Mouse (Mus musculus) forebrain, embryonic 15.5 days (tissue): Measurements from ENCODE around the gene Dclre1c. TPM values are rescaled to one million over a fixed set of nuclear protein-coding genes. Genes with fewer than 3 reads are reported as not detected.

Experiments used
- ATAC-seq: fragments of 200-750 bp; cut with Nextera tagmentation; replicated peaks from 2 replicates; pipeline ENCODE4 v1.8.0; 2017; ENCODE audit warnings: mild to moderate bottlenecking, moderate TSS enrichment, moderate library complexity
- H3K27ac ChIP-seq: fragments of 300-500 bp; sonication (generic); replicated peaks from 2 replicates; pipeline ENCODE4 v1.5.1; 2015; ENCODE audit warnings: mild to moderate bottlenecking, inconsistent platforms
- H3K27me3 ChIP-seq: fragments of 300-500 bp; sonication (generic); 2 replicates; pipeline ENCODE4 v1.6.1; 2015; ENCODE audit warnings: inconsistent platforms
- H3K36me3 ChIP-seq: fragments of 300-500 bp; sonication (generic); 2 replicates; pipeline ENCODE4 v1.6.1; 2015; ENCODE audit warnings: mild to moderate bottlenecking, inconsistent platforms
- H3K4me1 ChIP-seq: fragments of 300-500 bp; sonication (generic); 2 replicates; pipeline ENCODE4 v1.6.1; 2015; ENCODE audit warnings: inconsistent platforms
- H3K4me2 ChIP-seq: fragments of 300-500 bp; sonication (generic); replicated peaks from 2 replicates; pipeline ENCODE4 v1.6.1; 2015; ENCODE audit warnings: mild to moderate bottlenecking, inconsistent platforms
- H3K4me3 ChIP-seq: fragments of 300-500 bp; sonication (generic); 2 replicates; pipeline ENCODE4 v1.5.1; 2015; ENCODE audit warnings: mild to moderate bottlenecking, inconsistent platforms
- H3K9ac ChIP-seq: fragments of 300-500 bp; sonication (generic); replicated peaks from 2 replicates; pipeline ENCODE4 v1.6.1; 2015; ENCODE audit warnings: mild to moderate bottlenecking, inconsistent platforms
- H3K9me3 ChIP-seq: fragments of 300-500 bp; sonication (generic); 2 replicates; pipeline ENCODE4 v1.6.1; 2016; ENCODE audit warnings: inconsistent platforms
- WGBS: fragments of 180-500 bp; shearing (Covaris S2); methylation state at CpG from one replicate; pipeline ENCODE4 v1.1.7; 2015; ENCODE audit warnings: mixed read lengths; 5-methylcytosine and 5-hydroxymethylcytosine counted together
- polyA plus RNA-seq: library from polyadenylated mRNA; unstranded; fragments of >200 nt; fragmentation: Nextera tagmentation; extraction: Ambion mirVana; gene quantifications from 2 replicates; pipeline ENCODE4 v1.2.1, GENCODE M21; 2015

The Dclre1c gene
- polyA plus RNA-seq, 1 experiment from 2014 or later: 8.7 TPM

DNA sequence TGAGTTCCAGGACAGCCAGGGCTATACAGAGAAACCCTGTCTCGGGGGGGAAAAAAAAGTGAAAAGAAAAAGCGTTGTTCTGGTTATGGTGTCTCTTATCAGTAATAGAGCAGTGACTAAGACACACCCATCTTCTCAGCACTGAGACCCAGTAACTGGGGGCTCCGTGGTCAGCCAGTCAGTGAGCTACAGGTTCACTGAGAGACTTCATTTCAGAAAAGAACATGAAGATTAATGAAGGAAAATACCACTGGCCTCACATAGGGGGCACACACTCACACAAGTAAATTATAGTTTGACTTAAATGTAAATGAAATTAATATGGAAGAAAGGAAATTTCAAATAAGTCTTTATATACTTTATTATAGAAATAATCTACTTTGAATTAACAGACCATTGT lies 56.3 kb downstream of the Dclre1c start:
- WGBS: 86% methylated on average over 3 of the region's 3 CpGs
- Histone ChIP-seq H3K4me2 (no peak overlapping the region), H3K4me1 (peaks cover 3% of the 10 kb centered on the region), H3K4me3 (no peak overlapping the region), H3K27ac (no peak overlapping the region), H3K36me3 (no peaks in the 10 kb centered on the region), H3K9ac (no peak overlapping the region), H3K9me3 (no peaks in the 10 kb centered on the region), H3K27me3 (no peaks in the 10 kb centered on the region)
- no peak for ATAC-seq

DNA sequence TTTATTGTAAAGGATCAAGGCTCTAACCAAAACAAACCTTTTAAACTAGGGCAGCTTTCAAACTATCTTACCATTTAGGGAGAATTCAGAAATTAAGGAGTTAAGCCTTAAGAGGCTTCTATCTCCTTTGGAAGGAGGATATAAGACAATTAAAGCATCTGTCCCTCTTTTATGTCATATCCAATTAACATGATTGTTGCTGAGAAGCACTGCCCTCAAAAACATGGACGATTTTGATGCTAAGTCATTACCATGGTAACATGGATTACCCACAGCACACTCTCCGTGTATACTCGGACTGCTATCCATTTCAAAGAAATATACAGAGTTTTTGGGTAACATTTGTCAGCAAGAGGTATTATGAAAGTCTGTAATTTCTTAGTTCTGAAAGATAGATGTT lies 65.9 kb downstream of the Dclre1c start:
- Histone ChIP-seq H3K27ac (no peak overlapping the region), H3K27me3 (no peaks in the 10 kb centered on the region), H3K36me3 (peaks cover 40% of the 10 kb centered on the region), H3K9ac (no peak overlapping the region), H3K9me3 (no peaks in the 10 kb centered on the region), H3K4me1 (no peaks in the 10 kb centered on the region), H3K4me2 (no peak overlapping the region), H3K4me3 (no peak overlapping the region)
- WGBS: 61% methylated on average over 3 of the region's 3 CpGs
- ATAC-seq: no peak

DNA sequence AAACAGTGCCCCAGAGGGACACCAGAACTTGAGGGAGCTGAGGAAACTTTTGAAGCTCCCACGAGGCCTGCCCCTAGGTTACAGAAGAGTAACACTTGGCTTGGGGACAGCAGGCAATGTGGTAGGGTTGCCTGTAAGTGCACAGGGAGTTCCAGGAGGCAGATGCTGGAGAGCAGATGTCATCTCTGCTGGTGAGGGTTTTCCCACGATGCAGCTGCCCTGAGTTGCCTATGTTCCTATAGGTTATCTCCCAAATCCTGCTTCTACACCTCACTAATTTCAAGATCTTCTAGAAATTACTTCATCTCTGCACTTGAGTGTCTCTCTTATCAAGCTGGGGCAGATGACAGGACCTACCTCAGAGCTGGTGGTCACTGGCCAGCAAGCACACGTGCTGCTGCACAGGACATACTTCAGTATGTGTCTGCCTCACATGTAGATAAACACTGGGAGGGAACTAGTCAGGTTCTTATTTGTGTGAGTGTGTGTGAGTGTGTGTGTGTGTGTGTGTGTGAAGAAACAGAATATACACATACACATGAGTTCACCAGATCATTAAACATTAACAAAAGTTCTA lies 70.0 kb downstream of the Dclre1c start:
- no peak for ATAC-seq
- H3K9ac ChIP-seq: no peak overlapping the region
- H3K27ac ChIP-seq: no peak overlapping the region
- no peak overlapping the region for H3K4me3 ChIP-seq
- 93% methylated on average over 3 of the region's 3 CpGs for WGBS
- no peaks in the 10 kb centered on the region for H3K4me1 ChIP-seq
- peaks cover 69% of the 10 kb centered on the region for H3K36me3 ChIP-seq
- H3K27me3 ChIP-seq: no peaks in the 10 kb centered on the region
- no peak overlapping the region for H3K4me2 ChIP-seq
- H3K9me3 ChIP-seq: no peaks in the 10 kb centered on the region

DNA sequence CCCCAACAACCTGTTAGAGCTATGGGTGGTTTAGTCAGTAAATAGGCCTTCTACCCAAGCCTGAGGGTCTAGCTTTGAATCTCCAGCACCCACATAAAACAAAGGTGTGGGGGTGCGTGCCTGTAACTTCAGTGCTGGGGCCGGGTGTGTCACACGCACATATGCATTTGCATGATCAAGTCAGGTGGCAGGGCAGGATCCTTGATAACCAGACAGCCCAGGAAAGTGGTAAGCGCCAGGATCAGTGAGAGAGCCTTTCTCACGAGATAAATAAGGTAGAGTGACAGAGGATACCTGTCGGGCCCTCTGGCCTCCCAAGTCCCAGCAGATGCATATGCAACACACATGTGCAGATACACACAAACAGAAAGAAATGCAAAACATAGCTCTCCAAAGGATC lies 75.6 kb downstream of the Dclre1c start:
- ATAC-seq: no peak
- Histone ChIP-seq H3K9ac (no peak overlapping the region), H3K27me3 (no peaks in the 10 kb centered on the region), H3K4me2 (no peak overlapping the region), H3K27ac (no peak overlapping the region), H3K36me3 (peaks cover 61% of the 10 kb centered on the region), H3K9me3 (no peaks in the 10 kb centered on the region), H3K4me3 (no peak overlapping the region), H3K4me1 (no peaks in the 10 kb centered on the region)
- 93% methylated on average over 6 of the region's 6 CpGs for WGBS

DNA sequence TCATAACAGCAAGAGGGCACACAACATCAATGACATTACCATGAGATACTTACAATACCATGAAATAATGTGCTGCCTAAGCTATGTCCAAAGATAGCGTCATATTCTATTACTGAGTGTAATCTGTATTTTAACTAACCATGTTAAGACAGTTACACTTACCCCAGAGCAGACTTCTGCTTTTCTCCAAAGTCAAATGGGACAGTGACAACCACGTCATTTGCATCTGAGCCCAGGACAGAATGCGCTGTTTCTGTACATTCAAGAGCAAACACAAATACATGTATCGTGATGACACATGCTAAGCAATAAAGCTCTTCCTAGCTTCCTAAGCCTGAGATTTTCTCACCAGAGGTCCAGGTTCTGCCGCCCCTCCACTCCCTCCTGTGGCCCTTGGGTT lies 77.0 kb downstream of the Dclre1c start:
- no peak for ATAC-seq
- Histone ChIP-seq H3K4me3 (no peak overlapping the region), H3K9ac (no peak overlapping the region), H3K27ac (no peak overlapping the region), H3K36me3 (peaks cover 55% of the 10 kb centered on the region), H3K9me3 (no peaks in the 10 kb centered on the region), H3K27me3 (no peaks in the 10 kb centered on the region), H3K4me1 (no peaks in the 10 kb centered on the region), H3K4me2 (no peak overlapping the region)
- WGBS: 95% methylated on average over 5 of the region's 5 CpGs

DNA sequence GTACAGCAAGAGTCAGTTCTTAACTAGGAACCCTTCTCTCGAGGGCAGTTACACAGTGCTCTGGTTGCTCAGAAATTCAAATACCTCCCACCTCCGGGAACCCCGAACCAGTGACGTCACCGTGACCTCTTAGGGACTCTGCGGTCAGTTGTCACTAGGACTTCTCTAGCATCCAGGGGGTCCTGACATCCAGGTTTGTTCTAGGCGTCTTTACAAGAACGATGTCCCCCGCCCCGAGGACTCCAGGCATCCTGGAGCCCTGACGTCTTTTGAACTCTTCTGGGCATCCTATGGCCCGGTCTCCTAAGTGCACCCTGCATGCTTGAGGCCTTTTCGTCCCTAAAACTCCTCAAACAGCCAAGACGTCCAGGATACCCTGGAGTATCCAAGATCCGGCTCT lies 88.1 kb downstream of the Dclre1c start:
- H3K9me3 ChIP-seq: no peaks in the 10 kb centered on the region
- peaks cover 18% of the 10 kb centered on the region for H3K36me3 ChIP-seq
- peaks cover 20% of the 10 kb centered on the region for H3K4me1 ChIP-seq
- H3K4me2 ChIP-seq: peak overlapping the region; percentile 87
- peak overlapping the region; percentile 83 for H3K27ac ChIP-seq
- peak overlapping the region; percentile 90 for H3K9ac ChIP-seq
- H3K27me3 ChIP-seq: no peaks in the 10 kb centered on the region
- peak overlapping the region; percentile 68 for H3K4me3 ChIP-seq
- no peak for ATAC-seq
- WGBS: under 1% methylated on average over 15 of the region's 15 CpGs

DNA sequence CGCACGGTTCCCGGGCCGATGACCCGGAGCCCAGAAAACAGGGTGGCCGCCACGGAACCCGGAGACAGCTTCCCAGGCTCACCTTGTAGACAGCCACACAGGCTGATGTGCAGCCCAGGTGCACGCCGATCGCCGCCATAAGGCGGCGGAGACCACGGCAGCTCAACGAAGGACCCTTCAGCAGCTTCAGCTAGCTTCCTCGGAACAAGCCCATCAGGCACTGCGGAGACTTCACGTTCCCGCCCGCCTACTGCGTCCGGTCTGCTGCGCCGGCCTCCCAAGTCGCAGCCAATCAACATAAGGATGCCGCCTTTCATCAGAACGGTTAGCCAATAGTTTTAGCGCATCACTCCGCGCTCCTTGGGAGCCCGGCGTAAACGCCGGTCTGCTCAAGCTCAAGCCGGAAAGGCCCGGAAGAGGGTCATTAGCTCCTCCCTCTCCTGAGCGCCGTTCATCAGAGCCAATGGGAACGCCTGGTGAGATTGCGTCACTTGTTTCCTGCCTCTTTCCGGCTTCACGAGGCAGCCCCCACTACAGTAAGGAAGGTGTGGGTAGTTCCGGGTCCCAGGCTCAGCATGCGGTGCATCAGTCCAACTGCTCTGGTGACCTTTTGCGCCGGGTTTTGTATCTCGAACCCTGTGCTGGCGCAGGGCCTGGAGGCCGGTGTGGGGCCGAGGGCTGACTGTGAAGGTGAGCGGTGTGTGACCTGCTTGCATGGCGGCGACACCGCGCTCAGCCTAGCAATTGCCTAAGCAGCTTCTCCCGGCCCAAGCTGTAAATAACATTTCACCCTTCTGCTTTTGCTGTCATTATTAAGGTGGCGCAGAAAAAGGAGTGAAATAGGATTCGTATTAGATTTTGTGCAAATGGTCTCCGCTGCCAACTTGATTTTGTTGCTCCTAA lies 88.9 kb downstream of the Dclre1c start, which contains the start of the genes Gm45902, Hspa14 and Cdnf:
Gm45902 (minus strand) TSS at position 239 of the 903 bp plus-strand sequence.
Hspa14 (minus strand) TSS at position 263 of the 903 bp plus-strand sequence.
Cdnf (plus strand) TSS at position 479 of the 903 bp plus-strand sequence.
- Histone ChIP-seq H3K27ac (peak within 1 kb of the TSS; percentile 83), H3K4me1 (peaks cover 20% of the 10 kb centered on the region), H3K27me3 (no peaks in the 10 kb centered on the region), H3K4me3 (peak within 1 kb of the TSS; percentile 68), H3K9ac (peak within 1 kb of the TSS; percentile 90), H3K36me3 (peaks cover 18% of the 10 kb centered on the region), H3K4me2 (peak within 1 kb of the TSS; percentile 87), H3K9me3 (no peaks in the 10 kb centered on the region)
- WGBS: under 1% methylated on average over 60 of the region's 60 CpGs
- peak; percentile 100 for ATAC-seq

Other genes with a start within 250 kb of the Dclre1c start
- gene Nmt2, start 139.9 kb upstream of the Dclre1c start, polyA plus RNA-seq: 99.7 and 108 TPM in 2 replicates
- 15.2 and 15.3 TPM in 2 replicates for gene Rpp38, start 91.5 kb upstream of the Dclre1c start, polyA plus RNA-seq
- gene Acbd7, start 88.0 kb upstream of the Dclre1c start, polyA plus RNA-seq: 0.91 and 1.3 TPM in 2 replicates
- not detected in 2 replicates for gene Olah, start 26.9 kb upstream of the Dclre1c start, polyA plus RNA-seq
- 4.4 and 6.4 TPM in 2 replicates for gene Meig1, start 1.5 kb upstream of the Dclre1c start, polyA plus RNA-seq
- 16.6 and 17.1 TPM in 2 replicates for gene Suv39h2, start 50.9 kb downstream of the Dclre1c start, polyA plus RNA-seq
- 7.9 and 8.1 TPM in 2 replicates for gene Gm45902, start 88.7 kb downstream of the Dclre1c start, polyA plus RNA-seq
- 79.6 and 83.9 TPM in 2 replicates for gene Hspa14, start 88.7 kb downstream of the Dclre1c start, polyA plus RNA-seq
- gene Cdnf, start 88.9 kb downstream of the Dclre1c start, polyA plus RNA-seq: 0.22 and 0.46 TPM in 2 replicates
- gene Fam107b, start 146.4 kb downstream of the Dclre1c start, polyA plus RNA-seq: 58.9 and 60.4 TPM in 2 replicates